Mouse (Mus musculus): Measurements from ENCODE around the gene Bcl2l11.

GRCm38 (mm10) chr2:128122491-128122890, 3.3 kb upstream of the Bcl2l11 start:
- TF ChIP-seq CTCF (conservative IDR thresholded peaks at IDR 0.05; ENCODE audit: insufficient read depth, insufficient read length, low read depth, low read length) (peak; percentile 94), POLR2A (IDR thresholded peaks at IDR 0.05; ENCODE audit: low read depth, low read length) (no peak)

Measured in kidney, adult 2 months (tissue).